ENCODE assay signal across 13 mouse cellular contexts in genomic region chr17:71742935-71743334, GRCm38 (mm10). TPM values are rescaled to one million over a fixed set of nuclear protein-coding genes. Genes with fewer than 3 reads are reported as not detected.
DNase-seq lines count a peak whose midpoint lies in the region; ATAC-seq and TF ChIP-seq lines count a peak whose summit lies in the region.
"Had no signal": no experiment of that assay in that cellular context is flagged by ENCODE, and none has a peak within 500 bp of the region (broad histone marks: within the 10 kb centered on the region; RNA-seq: fewer than 3 reads in every experiment).

No protein-coding gene starts in this region.

- no peaks in the 10 kb centered on the region for H3K27me3 ChIP-seq in kidney, adult 2 months (replicated peaks; ENCODE audit: control insufficient read depth, insufficient read depth, low read length)
- no peaks in the 10 kb centered on the region for H3K27me3 ChIP-seq in Patski

- H3K4me1 ChIP-seq in kidney, adult 2 months (ENCODE audit: control insufficient read depth, insufficient read depth, low read length), result no peaks in the 10 kb centered on the region

- ATAC-seq in Patski, result peak; percentile 35
- no peak for ATAC-seq in granulocyte monocyte progenitor cell, adult 5-6 weeks (replicated peaks; ENCODE audit: poor library complexity, severe bottlenecking)

- peak; percentile 22 for DNase-seq in kidney, adult 2 months
- no peak for DNase-seq in kidney, adult 18-20 months
- peak; percentile 20 for DNase-seq in Patski (ENCODE audit: low read depth, low spot score)
- DNase-seq in kidney, postnatal 36 days, result peak; percentile 9 to 12
- DNase-seq in lung, postnatal 14 days, result peak; percentile 46
- no peak for DNase-seq in thymus, postnatal 10 days (ENCODE audit: low spot score in 2 of 2)
- no peak for DNase-seq in gastrocnemius, adult 2 months
- DNase-seq: cerebellum, adult 9-10 months had no signal

- WGBS in kidney, adult 2 months, result 27% methylated on average over 5 of the region's 5 CpGs

- no peaks in the 10 kb centered on the region for H3K36me3 ChIP-seq in kidney, adult 2 months (ENCODE audit: control insufficient read depth, insufficient read depth, low read length)

- intact Hi-C loops in gastrocnemius, adult 2 months (cut with DNase I), result loop anchor here (5.0 kb wide), 1 partner anchor 34 kb away; no protein-coding TSS in a partner anchor

- no peak for TF ChIP-seq POLR2A in kidney, adult 2 months (IDR thresholded peaks at IDR 0.05; ENCODE audit: low read depth, low read length)

- CTCF ChIA-PET in Patski (lab: Charles Lee), result interaction anchor here (1.2 kb wide), 1 partner anchor 39 kb away, joined by 4 read pairs; no protein-coding TSS in a partner anchor

- in situ Hi-C loops in Patski (cut with MboI; ENCODE audit: low pct_unique_long_range_greater_than_20kb), result no loop called here

- TF ChIP-seq CTCF in kidney, adult 2 months (conservative IDR thresholded peaks at IDR 0.05; ENCODE audit: insufficient read depth, insufficient read length, low read depth, low read length), result no peak
- TF ChIP-seq CTCF in Patski (IDR thresholded peaks at IDR 0.05), result no peak
- TF ChIP-seq CTCF in gastrocnemius, adult 2 months (IDR thresholded peaks at IDR 0.05), result no peak

- no peak overlapping the region for H3K4me3 ChIP-seq in kidney, adult 2 months (ENCODE audit: insufficient read depth, low read depth, low read length)
- no peak overlapping the region for H3K4me3 ChIP-seq in gastrocnemius, adult 2 months

- H3K27ac ChIP-seq in kidney, adult 2 months (ENCODE audit: insufficient read depth, low read depth, low read length), result no peak overlapping the region
- no peak overlapping the region for H3K27ac ChIP-seq in gastrocnemius, adult 2 months

- POLR2A ChIA-PET in Patski (lab: Charles Lee), result no interaction called here

RNA-seq across cellular contexts. Expression of gene Pcare, which starts 9.8 kb away (rescaled TPM):
- polyA plus RNA-seq in kidney, adult 2 months (2012; rRNA removed), result not detected in 2 replicates
- polyA plus RNA-seq in Patski (2021), result not detected
- not detected for total RNA-seq in gastrocnemius, adult 2 months (2021)
- total RNA-seq in granulocyte monocyte progenitor cell, adult 5-6 weeks (2014; fragmentation: Nextera tagmentation), result not detected in 2 replicates
- not detected in 2 replicates for total RNA-seq in granulocyte monocyte progenitor cell, adult 5-6 weeks (2017)
- total RNA-seq: megakaryocyte progenitor cell, adult 5-6 weeks had no signal
- polyA plus RNA-seq: forebrain, embryonic 11.5 days; neural tube, embryonic 14.5 days; stomach, embryonic 14.5 days had no signal

RNA-seq across cellular contexts. Expression of gene Clip4, which starts 25.3 kb away (rescaled TPM):
- polyA plus RNA-seq in kidney, adult 2 months (2012; rRNA removed), result 5.8 and 8.0 TPM in 2 replicates
- 43.4 TPM for polyA plus RNA-seq in Patski (2021)
- total RNA-seq in gastrocnemius, adult 2 months (2021), result 100 to 1,000 TPM; 104 to 183 TPM
- total RNA-seq in granulocyte monocyte progenitor cell, adult 5-6 weeks (2014; fragmentation: Nextera tagmentation), result not detected in 2 replicates
- not detected in 2 replicates for total RNA-seq in granulocyte monocyte progenitor cell, adult 5-6 weeks (2017)

Comparison
In these comparisons a context has a peak if more than half of its experiments do, and no peak if none do; other contexts are left out.
1. DNase-seq: peak in kidney, adult 2 months (single experiment), Patski (single experiment), kidney, postnatal 36 days (2 of 2) and lung, postnatal 14 days (single experiment); none in kidney, adult 18-20 months (single experiment), thymus, postnatal 10 days (0 of 2) and gastrocnemius, adult 2 months (single experiment).
2. RNA of gene Clip4, which starts 25.3 kb away (total RNA-seq): 104 to 183 TPM in gastrocnemius, adult 2 months; not detected in granulocyte monocyte progenitor cell, adult 5-6 weeks; every median in the first group is over 100 times any median in the second.